Mouse (Mus musculus) E14TG2a.4 (cell line): ENCODE measurements around the gene Dgki.

Experiments
- CTCF ChIP-seq: conservative IDR thresholded peaks from 2 replicates; pipeline ENCODE4 v1.5.1; 2014; ENCODE audit warnings: low read length
- NANOG ChIP-seq: IDR thresholded peaks from 2 replicates; pipeline ENCODE4 v1.6.1; 2014; ENCODE audit warnings: borderline replicate concordance, low read length, mixed read lengths
- POU5F1 ChIP-seq: IDR thresholded peaks from 2 replicates; pipeline ENCODE4 v1.6.1; 2014; ENCODE audit warnings: low read length, borderline replicate concordance

GRCm38 (mm10) chr6:37329376-37329775 lies 29.4 kb upstream of the Dgki start:
- TF ChIP-seq CTCF (no peak), NANOG (no peak), POU5F1 (no peak)
